Mouse (Mus musculus): ENCODE measurements at regions not wholly inside any gene's neighbourhood (a gene's known extent, or its start where the extent isn't known, plus 50 kb on each side); places are given as distances from the start of the nearest gene placed in this dataset.

DNA sequence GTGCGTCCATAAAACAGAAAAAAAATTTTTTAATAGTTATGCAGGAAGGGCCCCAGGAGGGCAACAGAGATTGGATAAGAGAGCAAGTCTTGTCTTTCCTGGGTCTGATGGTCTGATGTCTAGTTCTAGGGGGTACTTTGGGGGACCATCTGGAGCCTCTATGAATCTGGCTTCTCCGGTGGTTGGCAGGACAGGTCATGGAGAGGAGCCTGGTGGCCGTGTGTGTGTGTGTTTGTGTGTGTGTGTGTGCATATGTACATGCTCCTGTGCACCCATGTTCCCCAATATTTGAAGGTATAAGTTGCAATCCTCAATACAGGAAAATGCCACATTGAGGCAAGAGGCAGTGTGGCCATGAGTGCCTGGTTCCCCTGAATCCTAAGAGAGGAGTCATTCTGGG lies 72.5 kb upstream of the Wnt7b start:
- no peaks in the 10 kb centered on the region for H3K27me3 ChIP-seq (ENCODE audit: control insufficient read depth, insufficient read depth, low read length, poor library complexity, severe bottlenecking)
- DNase-seq (ENCODE audit: low read depth, low spot score) = no peak
- no peaks in the 10 kb centered on the region for H3K36me3 ChIP-seq (ENCODE audit: control insufficient read depth, insufficient read depth, low read length, poor library complexity, severe bottlenecking)

DNA sequence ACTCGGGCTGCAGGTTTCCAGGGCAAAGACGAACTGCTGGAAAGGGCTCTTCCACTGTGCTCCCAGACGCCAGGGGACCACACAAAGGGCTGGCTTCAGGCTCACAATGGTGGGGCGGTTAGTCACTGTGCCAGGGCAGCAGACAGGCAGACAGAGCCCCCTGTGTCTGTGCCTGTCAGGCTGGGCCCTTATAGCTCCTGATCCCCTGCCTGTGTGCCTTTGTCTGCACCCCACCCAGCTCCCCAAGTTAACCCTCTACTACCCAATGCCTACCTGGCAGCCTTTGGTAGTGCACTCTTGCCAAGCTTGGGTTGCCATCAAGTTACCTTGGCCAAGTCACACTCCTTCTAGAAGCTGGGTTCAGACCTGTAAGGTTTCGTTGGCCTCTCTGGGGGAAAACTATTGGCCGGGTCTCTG lies 73.5 kb upstream of the Wnt7b start:
- H3K36me3 ChIP-seq (ENCODE audit: control insufficient read depth, insufficient read depth, low read length, poor library complexity, severe bottlenecking) = 0 out of 2 replicates have a peak, but pooled peaks cover 2% of the 10 kb centered on the region
- no peaks in the 10 kb centered on the region for H3K27me3 ChIP-seq (ENCODE audit: control insufficient read depth, insufficient read depth, low read length, poor library complexity, severe bottlenecking)
- DNase-seq (ENCODE audit: low read depth, low spot score) = no peak

DNA sequence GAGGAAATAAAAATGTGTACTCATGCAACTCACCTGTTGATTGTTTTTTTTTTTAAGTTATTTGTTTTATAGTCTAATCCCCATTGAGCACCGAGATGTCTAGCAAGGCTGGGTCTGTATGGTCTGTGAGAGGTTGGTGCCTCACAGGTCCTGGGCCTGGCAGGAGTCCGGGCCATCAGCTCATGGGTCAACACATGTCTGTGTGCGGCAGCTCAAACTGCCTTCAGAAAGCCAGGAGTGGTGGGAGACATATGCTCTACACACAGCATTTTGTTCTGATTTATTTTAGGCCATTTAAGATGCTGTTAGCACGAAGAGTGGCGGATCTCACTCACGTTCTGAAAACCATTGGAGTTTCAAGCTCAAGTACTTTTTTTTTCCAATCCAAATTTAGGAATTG lies 74.6 kb upstream of the Wnt7b start:
- no peak for DNase-seq (ENCODE audit: low read depth, low spot score)
- Histone ChIP-seq H3K36me3 (ENCODE audit: control insufficient read depth, insufficient read depth, low read length, poor library complexity, severe bottlenecking) (peaks cover 3% of the 10 kb centered on the region; the same call in 1 of the 2 replicates), H3K27me3 (ENCODE audit: control insufficient read depth, insufficient read depth, low read length, poor library complexity, severe bottlenecking) (no peaks in the 10 kb centered on the region)

DNA sequence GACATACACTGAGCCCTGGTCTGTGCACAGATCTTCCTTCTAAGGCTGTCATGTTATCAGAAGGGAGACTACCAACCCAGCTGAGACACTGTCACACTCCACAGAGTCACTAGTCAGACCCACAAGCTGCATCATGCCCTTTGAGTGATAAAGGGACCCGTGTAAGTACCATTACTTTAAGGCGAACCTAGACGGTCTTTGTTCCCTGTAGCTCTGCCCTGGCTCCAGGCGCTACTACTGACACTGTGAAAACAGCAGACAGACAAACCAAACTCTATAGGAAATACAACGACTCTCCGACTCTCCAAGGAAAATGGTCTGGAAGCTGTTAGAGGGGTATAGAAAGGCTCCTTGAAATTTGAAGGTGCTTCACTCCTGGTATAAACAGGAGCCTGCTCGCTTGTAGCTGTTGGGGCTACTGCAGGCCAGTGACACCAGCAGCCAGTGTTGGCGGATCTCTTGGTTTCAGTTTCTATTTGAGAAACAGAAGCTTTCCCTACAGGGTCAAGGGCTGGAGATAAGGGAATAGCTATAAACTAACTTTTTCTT lies 75.2 kb upstream of the Wnt7b start:
- DNase-seq (ENCODE audit: low read depth, low spot score) = peak; percentile 32
- H3K27me3 ChIP-seq (ENCODE audit: control insufficient read depth, insufficient read depth, low read length, poor library complexity, severe bottlenecking) = no peaks in the 10 kb centered on the region

DNA sequence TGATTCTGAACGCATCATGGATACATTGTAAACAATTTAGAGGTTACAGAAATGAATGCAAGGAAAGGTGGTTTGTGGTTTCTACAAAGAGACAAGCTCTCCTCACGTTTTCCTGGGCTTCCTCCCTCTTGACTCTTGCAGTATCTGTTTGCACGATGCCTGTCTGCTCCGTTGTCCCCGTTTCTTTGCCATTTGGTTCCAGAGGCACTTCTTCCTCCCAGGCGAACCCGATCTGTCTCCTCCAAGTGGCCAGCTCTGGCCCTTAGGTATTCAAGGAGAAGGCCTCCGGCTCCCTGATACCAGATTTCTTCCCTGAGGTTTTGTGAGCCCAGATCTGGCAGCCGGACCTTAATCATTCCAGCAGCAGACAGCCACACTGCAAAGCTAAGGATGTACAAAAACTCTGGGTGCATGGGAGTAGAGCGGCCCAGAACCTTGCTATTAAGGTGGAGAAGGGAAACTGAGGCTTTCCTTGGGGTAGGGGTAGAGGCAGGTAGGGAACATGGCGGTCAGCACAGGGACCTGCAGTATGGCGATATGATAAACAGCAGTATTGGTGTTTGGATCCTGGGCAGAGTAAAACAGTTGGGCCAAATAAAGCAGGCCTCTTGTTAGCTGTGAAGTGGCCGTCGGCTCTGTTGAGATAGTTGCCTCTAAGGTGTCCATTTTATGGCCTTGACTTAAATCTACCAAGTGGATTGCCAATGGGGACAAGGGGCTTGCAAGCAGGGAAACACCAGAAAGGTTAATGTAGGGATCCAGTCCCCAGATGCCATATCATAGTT lies 76.0 kb upstream of the Wnt7b start:
- no peak for DNase-seq (ENCODE audit: low read depth, low spot score)
- H3K36me3 ChIP-seq (ENCODE audit: control insufficient read depth, insufficient read depth, low read length, poor library complexity, severe bottlenecking) = peaks cover 3% of the 10 kb centered on the region; the same call in 1 of the 2 replicates
- H3K27me3 ChIP-seq (ENCODE audit: control insufficient read depth, insufficient read depth, low read length, poor library complexity, severe bottlenecking) = no peaks in the 10 kb centered on the region

More for the DNA sequence above, 75.2 kb upstream of the Wnt7b start:
- peaks cover 3% of the 10 kb centered on the region; the same call in 1 of the 2 replicates for H3K36me3 ChIP-seq (ENCODE audit: control insufficient read depth, insufficient read depth, low read length, poor library complexity, severe bottlenecking)

DNA sequence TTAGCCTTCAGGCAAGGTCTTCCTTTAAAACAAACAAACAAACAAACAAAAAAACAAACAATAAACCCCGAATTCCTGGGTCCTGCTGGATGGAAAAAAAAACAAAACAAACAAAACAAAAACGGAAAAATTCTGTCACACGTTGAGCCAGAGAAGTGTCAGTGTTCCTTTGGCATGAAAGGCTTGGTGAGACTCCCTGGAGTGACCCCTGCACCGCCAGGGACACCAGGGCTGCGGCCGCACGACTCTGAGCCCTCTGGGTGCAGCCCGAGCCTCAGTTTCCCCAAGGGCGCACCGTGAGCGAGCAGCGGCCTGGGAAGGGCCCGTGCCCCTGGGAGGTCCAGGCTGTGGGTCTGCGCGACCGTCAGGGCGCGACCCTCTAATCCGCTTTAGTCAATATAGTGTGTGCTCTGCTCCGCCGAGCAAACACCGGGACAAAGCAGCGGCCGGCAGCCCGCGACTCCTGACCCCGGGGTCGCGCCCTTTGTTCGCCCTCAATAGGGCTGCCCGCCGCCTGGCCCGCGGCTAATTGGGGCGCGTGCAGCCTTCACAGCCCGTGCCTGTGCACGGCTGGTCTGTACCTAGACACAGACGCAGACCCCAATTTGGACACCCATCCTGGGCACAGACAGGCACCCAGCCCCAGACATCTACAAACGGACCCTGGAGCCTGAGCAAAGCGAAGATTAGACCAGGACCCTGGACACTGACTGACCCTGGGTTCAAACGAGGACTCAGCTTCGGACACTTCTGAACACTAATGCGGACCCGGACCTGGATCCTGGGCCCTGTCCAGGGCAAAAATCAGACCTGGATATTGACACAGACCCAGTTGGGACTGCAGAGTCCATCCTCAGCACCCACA lies 74.0 kb upstream of the Ppara start:
- H3K36me3 ChIP-seq (ENCODE audit: control insufficient read depth, insufficient read depth, low read length, poor library complexity, severe bottlenecking) = peaks cover 3% of the 10 kb centered on the region; the same call in 1 of the 2 replicates
- DNase-seq (ENCODE audit: low read depth, low spot score) = no peak
- no peaks in the 10 kb centered on the region for H3K27me3 ChIP-seq (ENCODE audit: control insufficient read depth, insufficient read depth, low read length, poor library complexity, severe bottlenecking)

DNA sequence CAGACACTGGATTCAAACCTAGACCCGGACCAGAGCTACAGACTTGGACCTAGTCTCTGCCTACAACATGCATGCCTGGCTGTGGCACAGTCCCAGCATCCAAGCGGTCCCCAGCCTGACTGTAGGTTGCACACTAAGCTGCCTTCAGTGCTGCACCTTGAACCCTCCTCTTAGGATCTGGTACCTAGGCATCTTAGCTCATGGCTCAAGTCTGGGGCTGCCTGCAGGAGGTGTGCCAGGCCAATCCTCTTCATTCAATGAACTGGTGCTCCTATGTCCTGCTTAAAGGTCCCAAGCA lies 73.4 kb upstream of the Ppara start:
- H3K27me3 ChIP-seq (ENCODE audit: control insufficient read depth, insufficient read depth, low read length, poor library complexity, severe bottlenecking) = no peaks in the 10 kb centered on the region
- H3K36me3 ChIP-seq (ENCODE audit: control insufficient read depth, insufficient read depth, low read length, poor library complexity, severe bottlenecking) = peaks cover 3% of the 10 kb centered on the region; the same call in 1 of the 2 replicates
- DNase-seq (ENCODE audit: low read depth, low spot score) = no peak

DNA sequence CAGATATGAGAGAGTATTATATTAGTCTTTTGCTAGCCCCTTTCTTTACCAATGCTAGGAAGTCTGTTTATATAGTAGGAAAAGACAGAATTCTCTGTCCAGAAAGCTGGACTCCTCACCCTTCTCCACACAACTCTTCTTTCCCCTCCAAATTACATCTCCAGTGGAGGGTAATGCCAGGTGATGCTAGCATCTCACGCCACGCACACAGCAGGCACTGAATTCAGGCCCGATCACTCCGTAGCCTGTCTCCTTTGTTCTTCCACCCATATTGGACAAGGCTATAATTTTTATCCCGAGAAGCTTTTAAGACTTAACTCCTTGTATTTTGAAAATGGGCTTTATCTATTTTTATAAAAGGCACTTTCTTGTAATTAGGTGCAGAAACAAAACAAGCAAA lies 73.0 kb upstream of the Ppara start:
- H3K36me3 ChIP-seq (ENCODE audit: control insufficient read depth, insufficient read depth, low read length, poor library complexity, severe bottlenecking) = peaks cover 3% of the 10 kb centered on the region; the same call in 1 of the 2 replicates
- no peak for DNase-seq (ENCODE audit: low read depth, low spot score)
- no peaks in the 10 kb centered on the region for H3K27me3 ChIP-seq (ENCODE audit: control insufficient read depth, insufficient read depth, low read length, poor library complexity, severe bottlenecking)

DNA sequence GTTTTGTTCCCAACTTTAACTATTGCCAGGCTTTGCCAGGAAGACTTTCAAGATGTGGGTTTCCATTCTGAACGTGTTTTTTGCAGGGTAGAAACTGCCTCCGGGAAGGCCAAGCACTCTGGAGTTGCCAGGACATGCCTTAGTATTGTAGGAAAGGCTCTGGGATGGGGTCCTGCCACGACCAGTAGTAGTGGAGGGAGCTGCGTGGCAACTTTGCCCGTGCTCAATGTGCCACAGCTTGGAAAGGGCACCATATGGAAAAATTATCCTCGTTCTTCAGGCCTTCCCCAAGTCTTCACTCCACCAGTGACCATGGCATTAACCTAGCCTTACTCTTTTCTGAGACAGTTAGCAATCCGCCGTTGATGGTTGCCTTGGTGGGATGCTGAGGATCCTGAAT lies 72.5 kb upstream of the Ppara start:
- no peak for DNase-seq (ENCODE audit: low read depth, low spot score)
- H3K36me3 ChIP-seq (ENCODE audit: control insufficient read depth, insufficient read depth, low read length, poor library complexity, severe bottlenecking) = peaks cover 3% of the 10 kb centered on the region; the same call in 1 of the 2 replicates
- H3K27me3 ChIP-seq (ENCODE audit: control insufficient read depth, insufficient read depth, low read length, poor library complexity, severe bottlenecking) = no peaks in the 10 kb centered on the region

DNA sequence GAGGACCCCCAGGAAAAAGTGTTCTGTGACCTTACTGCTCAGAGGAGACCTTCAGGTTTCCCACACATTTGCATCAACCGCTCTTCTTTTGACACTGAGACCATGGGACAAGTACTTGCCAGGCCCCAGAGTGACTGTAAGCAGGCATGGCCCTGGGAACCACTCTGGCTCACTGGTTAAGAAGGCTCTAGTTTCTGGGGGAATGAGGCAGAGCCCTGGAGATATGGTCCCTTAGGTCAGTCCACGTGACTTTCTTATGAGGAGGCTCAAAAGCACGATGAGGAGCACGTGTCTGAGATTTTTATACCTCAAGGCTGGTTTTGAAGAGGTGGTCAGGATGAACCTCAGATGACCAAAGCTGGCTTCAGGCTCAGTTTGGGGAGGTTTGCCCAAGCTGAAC lies 72.1 kb upstream of the Ppara start:
- no peak for DNase-seq (ENCODE audit: low read depth, low spot score)
- H3K27me3 ChIP-seq (ENCODE audit: control insufficient read depth, insufficient read depth, low read length, poor library complexity, severe bottlenecking) = no peaks in the 10 kb centered on the region; the same call in 1 of the 2 replicates
- peaks cover 3% of the 10 kb centered on the region; the same call in 1 of the 2 replicates for H3K36me3 ChIP-seq (ENCODE audit: control insufficient read depth, insufficient read depth, low read length, poor library complexity, severe bottlenecking)

DNA sequence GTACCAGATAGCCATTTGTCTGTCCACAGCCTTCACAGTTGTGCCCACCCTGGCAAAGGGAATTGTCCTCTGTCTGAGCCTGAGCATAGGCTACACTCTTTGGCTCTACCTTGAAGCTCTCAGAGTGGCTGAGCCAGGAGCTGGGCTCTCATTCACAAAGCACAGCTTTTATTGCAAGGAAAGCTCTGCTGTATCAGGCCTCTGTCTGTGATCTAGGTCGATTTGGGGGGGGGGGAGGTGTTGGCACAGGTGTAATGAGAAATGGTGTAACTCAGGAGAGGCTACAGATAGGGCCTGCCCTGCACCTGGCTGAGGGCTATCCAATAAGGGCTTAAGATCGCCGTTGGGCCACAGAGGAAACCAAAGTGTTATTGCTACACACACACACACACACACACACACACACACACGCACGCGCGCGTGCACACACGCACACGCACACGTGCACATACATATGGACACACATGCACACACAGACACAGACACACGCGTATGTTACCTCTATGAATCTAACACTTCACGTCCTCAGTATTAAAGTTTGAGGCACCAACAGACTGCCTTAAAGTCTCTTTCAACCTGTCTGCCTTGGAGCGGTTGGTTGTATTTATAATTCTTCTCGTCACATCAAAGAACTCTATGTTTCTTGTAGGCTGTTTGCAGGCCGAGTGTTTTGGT lies 70.9 kb upstream of the Ppara start:
- Histone ChIP-seq H3K27me3 (ENCODE audit: control insufficient read depth, insufficient read depth, low read length, poor library complexity, severe bottlenecking) (no peaks in the 10 kb centered on the region; the same call in 1 of the 2 replicates), H3K36me3 (ENCODE audit: control insufficient read depth, insufficient read depth, low read length, poor library complexity, severe bottlenecking) (peaks cover 3% of the 10 kb centered on the region; the same call in 1 of the 2 replicates)
- DNase-seq (ENCODE audit: low read depth, low spot score) = no peak

DNA sequence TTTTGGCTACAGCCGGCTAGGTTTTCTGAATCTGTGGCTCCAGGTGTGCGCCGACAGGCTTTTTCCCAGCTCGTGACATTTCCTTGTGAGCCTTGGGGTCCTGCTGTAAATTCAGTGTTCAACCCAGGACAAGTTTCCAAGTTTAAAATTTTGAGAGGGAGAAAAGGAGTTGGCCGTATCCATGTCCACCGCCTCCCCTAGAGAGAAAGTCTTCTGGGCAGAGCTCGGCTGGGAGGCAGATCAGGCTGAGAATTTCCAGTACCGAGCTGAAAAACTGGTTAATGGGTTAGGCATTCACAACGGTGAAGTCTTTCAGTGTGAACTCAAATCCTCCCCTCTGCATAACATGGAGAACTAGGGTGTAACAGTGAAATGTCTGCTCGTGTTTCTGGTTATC lies 70.4 kb upstream of the Ppara start:
- DNase-seq (ENCODE audit: low read depth, low spot score) = no peak
- no peaks in the 10 kb centered on the region; the same call in none of the 2 replicates for H3K27me3 ChIP-seq (ENCODE audit: control insufficient read depth, insufficient read depth, low read length, poor library complexity, severe bottlenecking)

DNA sequence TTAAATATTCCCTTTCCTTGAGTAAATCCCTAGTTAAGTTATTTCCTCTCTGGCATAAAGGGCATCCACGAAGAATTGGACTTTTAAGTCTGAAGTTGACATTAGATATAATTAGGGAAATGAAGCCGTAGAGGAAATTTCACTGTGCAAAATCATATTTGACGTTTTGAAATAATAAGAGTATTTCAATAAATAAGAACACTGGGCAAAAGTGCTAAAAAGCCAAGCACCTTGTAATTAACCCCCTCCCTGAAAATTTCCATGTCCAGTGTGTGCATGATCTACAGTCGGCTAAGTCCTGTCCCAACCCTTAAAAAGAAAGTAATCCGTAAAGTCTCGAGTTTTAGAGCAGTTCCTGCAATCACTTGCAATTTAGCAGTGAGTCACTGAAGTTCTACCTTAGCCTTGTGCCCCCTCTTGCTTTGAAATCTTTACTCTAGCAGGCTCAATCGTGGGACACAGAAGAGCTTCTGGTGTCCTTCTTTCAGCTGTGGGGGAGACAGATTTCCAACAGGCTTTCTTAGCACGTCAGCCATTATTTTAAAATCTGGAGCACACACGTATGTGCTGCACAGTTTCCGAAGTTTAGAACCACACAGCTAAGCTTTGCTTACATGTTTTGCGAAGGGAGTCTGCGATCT lies 69.5 kb upstream of the Ppara start:
- Histone ChIP-seq H3K27me3 (ENCODE audit: control insufficient read depth, insufficient read depth, low read length, poor library complexity, severe bottlenecking) (no peaks in the 10 kb centered on the region; the same call in none of the 2 replicates), H3K36me3 (ENCODE audit: control insufficient read depth, insufficient read depth, low read length, poor library complexity, severe bottlenecking) (peaks cover 1% of the 10 kb centered on the region; the same call in 1 of the 2 replicates)
- DNase-seq (ENCODE audit: low read depth, low spot score) = no peak

More for the DNA sequence above, 70.4 kb upstream of the Ppara start:
- H3K36me3 ChIP-seq (ENCODE audit: control insufficient read depth, insufficient read depth, low read length, poor library complexity, severe bottlenecking) = peaks cover 3% of the 10 kb centered on the region; the same call in 1 of the 2 replicates

DNA sequence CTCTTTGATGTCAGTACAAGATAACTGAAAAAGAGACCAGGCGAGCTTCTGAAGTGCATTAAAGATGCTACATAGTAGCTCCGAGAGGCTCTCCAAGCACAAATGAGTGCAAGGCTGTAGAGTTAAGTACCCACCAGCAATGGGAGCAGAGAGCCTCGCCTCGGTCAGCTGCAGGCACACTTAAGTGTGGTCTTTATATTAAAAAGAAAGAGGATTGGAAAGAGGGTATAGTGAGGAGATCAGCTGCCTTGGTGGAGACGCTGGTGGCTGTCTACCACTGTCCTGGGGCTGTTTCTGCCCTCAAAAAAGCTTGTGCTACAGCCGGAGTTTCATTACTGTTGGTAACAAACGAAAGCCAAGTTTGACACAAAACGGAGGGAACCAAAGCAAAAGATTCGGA lies 68.3 kb upstream of the Ppara start:
- H3K36me3 ChIP-seq (ENCODE audit: control insufficient read depth, insufficient read depth, low read length, poor library complexity, severe bottlenecking) = no peaks in the 10 kb centered on the region
- no peak for DNase-seq (ENCODE audit: low read depth, low spot score)

More for the DNA sequence above, 68.3 kb upstream of the Ppara start:
- peaks cover 1% of the 10 kb centered on the region for H3K27me3 ChIP-seq (ENCODE audit: control insufficient read depth, insufficient read depth, low read length, poor library complexity, severe bottlenecking)

Measured in splenic B cell, adult 2 months (primary cell).